Mouse (Mus musculus) frontal cortex, postnatal 25 days (tissue): ENCODE results near the gene Smdt1.
"Not testable (repeated sequence)": the region's sequence is repeated elsewhere in the genome, so short reads cannot be mapped to it uniquely, and the experiment has no call there.

Experiments used
- DNase-seq, 2 experiments: peaks; one replicate each; pipeline ENCODE4 v3.0.0; 2022; ENCODE audit warnings: low spot score in 2 of 2

Smdt1 gene

GRCm38 (mm10) chr15:82368851-82369250 is 30.1 kb downstream of the Smdt1 start:
- no peak for DNase-seq

DNA sequence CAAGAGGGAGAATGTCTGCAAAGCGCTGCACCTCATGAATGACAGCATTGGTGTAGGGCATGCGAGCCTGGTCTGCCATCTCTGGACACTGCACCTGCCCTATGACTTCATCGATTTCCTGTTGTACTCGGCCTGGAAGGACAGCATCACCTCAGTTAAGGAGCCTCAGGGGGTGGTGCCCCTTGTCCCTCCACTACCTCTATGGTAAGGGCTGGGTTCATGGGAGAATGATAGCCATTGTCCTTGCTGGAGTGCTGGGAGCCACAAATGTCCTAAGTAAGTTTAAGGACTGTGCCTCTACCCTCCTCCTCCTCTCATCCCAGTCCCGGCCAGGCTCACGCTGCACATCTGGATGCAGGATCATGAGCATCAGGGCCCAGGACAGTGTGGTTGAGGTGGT is 33.7 kb downstream of the Smdt1 start:
- no peak for DNase-seq

DNA sequence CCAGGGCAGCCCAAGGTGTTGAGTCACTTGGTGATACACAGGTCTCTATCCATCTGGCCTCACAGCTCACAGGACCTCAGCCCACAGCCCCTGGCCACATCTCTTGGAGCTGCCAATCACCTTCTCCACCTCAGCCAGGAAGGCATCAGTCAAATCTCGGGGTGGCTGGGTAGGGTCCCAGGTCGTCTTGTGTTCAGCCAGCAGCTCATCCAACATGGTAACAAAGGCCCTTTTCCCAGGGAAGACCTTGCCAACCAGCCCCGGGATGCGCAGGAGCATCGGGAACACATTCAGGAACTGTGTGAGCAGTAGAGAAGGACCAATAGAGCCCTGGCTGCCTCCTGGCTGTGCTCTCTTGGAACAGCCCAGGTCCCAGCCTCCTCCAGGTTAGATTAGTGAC is 34.2 kb downstream of the Smdt1 start:
- no peak for DNase-seq

DNA sequence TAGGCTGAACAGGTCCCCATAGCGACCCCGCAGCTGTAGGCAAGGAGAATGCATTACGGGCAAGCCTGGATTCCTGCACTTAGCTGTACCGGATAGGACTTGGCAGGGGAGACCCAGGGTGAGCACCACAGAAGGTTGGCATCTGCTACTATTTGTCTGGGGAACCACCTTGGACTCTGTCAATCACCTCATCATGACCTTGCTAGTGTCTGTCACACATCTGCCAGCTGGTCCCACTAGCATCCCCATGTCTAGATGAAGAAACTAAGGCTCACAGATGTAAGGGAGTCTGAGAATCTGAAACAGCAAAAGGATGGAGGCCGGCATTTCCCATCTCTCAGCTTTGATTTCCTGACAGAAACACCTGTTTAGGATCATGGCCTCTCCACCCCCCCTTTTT is 35.7 kb downstream of the Smdt1 start:
- DNase-seq: no peak

- no peak for DNase-seq
Measured at GRCm38 (mm10) chr15:82375855-82376254, 37.1 kb downstream of the Smdt1 start.

- DNase-seq: no peak
Measured at GRCm38 (mm10) chr15:82376393-82377138, 37.8 kb downstream of the Smdt1 start.

DNA sequence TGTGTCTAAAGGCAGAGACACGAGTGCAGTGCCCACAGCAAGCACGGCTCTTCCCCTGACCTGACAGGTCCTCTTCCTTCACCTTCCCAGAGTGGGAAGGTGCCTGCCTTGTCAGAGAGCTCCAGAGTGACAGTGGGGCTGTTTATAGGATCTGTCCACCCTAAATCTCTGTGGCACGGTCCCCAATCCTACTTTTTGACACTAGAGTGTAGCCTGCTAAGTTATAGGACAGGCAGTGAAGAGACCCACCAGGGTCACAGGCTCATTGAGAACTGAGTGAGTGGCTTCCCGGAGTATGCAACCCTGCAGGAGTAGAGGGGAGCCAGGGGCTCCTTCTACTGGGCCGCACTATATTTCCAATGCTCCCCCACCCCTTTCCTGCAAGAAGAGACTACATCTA is 38.9 kb downstream of the Smdt1 start:
- DNase-seq: no peak

GRCm38 (mm10) chr15:82378261-82379180 is 39.8 kb downstream of the Smdt1 start:
- no peak for DNase-seq

DNA sequence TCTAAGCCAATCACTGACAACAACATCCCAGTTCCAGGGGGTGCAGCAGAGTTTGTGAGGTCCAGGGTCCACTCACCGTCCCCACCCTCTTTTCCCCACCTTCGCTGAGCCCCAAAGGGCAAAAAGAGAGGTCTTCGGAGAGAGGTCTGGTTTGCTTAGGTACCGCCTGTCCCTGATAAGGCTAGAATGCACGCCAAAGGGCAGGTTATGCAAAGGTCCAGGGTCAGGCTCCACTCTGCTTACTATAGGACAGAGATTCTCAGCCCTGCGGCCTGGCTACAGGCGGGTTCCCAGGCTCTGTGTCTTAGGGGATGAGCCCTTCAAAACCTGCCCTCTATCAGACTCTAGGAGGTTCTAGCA is 40.7 kb downstream of the Smdt1 start:
- DNase-seq: no peak

DNA sequence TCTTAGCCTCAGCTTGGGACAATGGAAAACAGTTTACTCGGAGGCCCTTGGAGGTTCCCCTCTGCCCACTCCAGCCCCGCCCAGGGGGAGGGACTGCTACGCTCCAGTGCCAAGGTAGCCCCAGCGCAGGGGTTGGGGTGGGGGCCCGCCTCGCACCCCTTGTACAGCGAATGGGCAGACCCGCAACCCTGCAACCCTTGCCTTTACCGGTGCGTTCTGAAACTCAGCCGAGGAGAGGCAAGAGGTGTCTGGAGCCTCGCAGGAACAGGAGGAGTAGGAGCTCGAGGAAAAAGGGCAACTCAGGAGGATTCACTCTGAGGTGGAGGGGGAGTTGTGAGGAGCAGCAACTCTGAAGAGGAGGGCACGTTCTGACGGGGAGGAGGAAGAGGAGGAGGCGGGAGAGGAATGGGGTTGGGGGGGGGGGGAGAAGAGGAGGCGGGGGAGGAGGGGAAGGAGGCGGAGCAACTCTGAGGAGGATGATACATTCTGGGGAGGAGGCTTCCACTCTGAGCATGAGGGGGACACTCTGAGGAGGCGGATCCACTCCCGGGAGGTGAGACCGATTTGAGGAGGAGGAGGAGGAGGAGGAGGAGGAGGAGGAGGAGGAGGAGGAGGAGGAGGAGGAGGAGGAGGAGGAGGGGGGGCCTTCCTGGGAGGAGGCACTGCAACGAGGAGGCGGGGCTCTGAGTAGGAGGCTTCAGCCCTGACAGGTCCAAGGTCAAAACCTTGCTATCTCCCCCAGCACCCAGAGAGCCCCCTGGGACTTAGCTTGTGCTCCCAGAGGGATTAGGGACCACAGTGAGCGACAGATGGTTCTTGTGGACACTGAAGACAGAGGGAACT is 41.3 kb downstream of the Smdt1 start, which contains the start of gene Cyp2d22:
Gene Cyp2d22 (minus strand): TSS at position 390 of the 843 bp plus-strand sequence.
- no peak for DNase-seq

- DNase-seq: no peak
Measured at GRCm38 (mm10) chr15:82380714-82381062, 41.9 kb downstream of the Smdt1 start.

DNA sequence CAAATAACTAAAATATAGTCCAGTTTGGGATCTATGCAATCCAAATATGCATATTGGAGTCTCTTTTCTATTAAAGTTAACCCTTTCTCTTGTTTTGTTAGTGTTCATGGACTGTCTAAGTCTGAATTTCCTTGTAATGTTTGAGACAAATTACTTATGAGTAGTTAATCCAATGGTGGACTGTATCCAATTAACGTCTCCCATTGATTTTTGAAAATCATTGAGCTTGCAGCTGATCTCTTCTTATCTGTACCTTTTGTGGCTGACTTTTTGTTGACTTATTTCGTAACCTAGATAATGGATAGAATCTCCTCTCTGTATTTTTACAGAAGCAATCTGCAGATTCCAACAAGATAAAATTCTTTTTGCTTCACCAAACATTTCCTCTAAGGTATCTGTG is 43.7 kb downstream of the Smdt1 start:
- DNase-seq: no peak

DNA sequence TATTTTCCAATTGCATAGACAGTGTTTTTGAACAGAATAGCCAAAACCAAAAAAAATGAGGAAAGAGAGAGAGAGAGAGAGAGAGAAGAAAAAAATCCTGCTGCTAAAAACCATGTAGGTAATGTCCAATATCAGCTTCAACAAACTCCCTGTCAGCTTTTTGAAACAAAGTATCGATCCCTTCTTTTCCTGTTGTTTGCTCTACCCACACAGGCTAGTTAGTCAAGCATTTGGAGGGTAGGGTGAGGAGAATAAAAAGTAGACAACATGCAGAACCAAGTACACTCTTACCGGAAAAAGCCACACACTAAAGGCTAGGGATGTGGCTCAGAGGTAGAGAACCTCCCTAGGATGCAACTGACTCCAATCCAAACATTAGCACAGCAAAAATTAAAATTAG is 47.0 kb downstream of the Smdt1 start:
- DNase-seq: no peak

- DNase-seq: not testable (repeated sequence)
Measured at GRCm38 (mm10) chr15:82389916-82390315, 51.2 kb downstream of the Smdt1 start.

DNA sequence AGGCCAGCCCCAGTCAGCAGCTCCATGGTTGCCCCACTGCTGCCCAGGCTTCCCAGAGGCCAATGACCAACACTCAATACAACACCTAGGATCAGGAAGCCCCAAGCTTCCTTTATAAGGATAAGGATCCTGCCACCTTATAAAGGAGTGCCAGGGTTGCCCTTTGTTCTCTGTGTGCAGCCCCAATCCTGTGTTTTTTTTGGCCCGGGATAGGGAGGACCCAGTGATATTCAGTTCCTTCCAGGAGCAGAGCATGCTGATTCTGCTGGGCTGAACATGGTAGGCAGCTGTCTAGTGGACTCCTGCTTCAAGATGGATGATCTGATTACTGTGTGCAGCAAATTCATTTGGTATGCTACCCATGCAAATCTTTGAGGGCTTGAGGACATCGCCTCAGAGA is 55.2 kb downstream of the Smdt1 start, which contains the start of gene Cyp2d11:
Gene Cyp2d11 (minus strand): TSS at position 101 of the 400 bp plus-strand sequence.
- DNase-seq: not testable (repeated sequence)

DNA sequence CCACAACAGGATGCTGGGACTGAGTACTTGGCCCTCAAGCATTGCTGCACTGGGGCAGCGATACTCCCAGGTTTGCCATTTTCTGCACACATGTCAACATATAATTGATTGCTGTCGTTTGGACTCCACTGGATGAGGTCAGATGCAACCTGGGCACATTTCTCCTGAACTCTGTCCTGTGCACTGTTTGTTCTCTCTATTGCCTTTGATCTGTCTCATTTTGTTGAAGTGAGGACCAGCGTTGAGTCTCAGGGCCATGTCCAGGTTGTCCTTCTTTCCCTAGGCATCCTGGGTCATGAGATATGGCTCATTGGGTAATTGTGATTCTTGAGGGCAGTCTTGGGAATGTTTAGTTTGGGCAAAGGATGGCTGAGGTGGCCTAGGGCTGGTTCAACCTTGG is 57.2 kb downstream of the Smdt1 start:
- not testable (repeated sequence) for DNase-seq
